Mouse (Mus musculus) brain, embryonic 14.5 days (tissue): ENCODE measurements around the gene Nlrx1.

Experiments
- CTCF ChIP-seq: fragments of 200-500 bp; IDR thresholded peaks from 2 replicates; pipeline ENCODE4 v1.5.1; 2012; ENCODE audit warnings: inconsistent platforms, mild to moderate bottlenecking, moderate library complexity, borderline replicate concordance; ENCODE audit not compliant: insufficient read depth, insufficient read length; ENCODE audit errors: extremely low read depth
- POLR2A ChIP-seq: fragments of 200-500 bp; IDR thresholded peaks from 2 replicates; pipeline ENCODE4 v1.6.1; 2012; ENCODE audit warnings: mild to moderate bottlenecking, inconsistent platforms, borderline replicate concordance; ENCODE audit not compliant: poor library complexity, insufficient read depth, insufficient read length, severe bottlenecking; ENCODE audit errors: extremely low read depth

GRCm38 (mm10) chr9:44234479-44235427, 33.6 kb downstream of the Nlrx1 start:
- TF ChIP-seq CTCF (no peak), POLR2A (no peak)
